In the genomic region with DNA sequence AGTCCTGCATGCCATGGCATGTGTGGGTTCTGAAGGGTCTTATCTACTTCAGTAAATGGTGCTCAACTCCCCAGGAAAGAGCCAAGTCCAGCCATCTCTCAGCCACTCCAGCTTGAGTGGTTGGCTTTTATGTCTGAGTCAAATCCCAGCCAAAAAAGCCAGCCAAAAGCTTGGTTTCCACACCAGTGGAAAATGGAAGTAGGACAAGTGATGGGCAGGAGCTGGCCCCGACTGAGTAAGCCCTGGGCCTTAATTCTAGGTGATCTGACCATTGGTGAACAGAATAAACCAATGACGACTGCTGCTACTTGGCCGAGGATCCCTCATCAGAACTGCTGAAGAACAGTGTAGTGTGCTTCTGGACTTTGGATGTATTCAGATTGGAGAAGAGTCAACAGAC, we compare ENCODE assay signal across 18 mouse cellular contexts. TPM values are rescaled to one million over a fixed set of nuclear protein-coding genes. Genes with fewer than 3 reads are reported as not detected.
DNase-seq lines count a peak whose midpoint lies in the region; ATAC-seq and TF ChIP-seq lines count a peak whose summit lies in the region.
"Had no signal": no experiment of that assay in that cellular context is flagged by ENCODE, and none has a peak within 500 bp of the region (broad histone marks: within the 10 kb centered on the region; RNA-seq: fewer than 3 reads in every experiment).

No protein-coding gene starts in this region.

- no peak for TF ChIP-seq POLR2A in lung, adult 2 months (IDR thresholded peaks at IDR 0.05; ENCODE audit: borderline replicate concordance, extremely low read depth, low read depth, low read length)

- no peak overlapping the region for H3K27ac ChIP-seq in lung, postnatal 0 days (ENCODE audit: low read length)
- no peak overlapping the region for H3K27ac ChIP-seq in liver, embryonic 12.5 days
- H3K27ac ChIP-seq: hindbrain, embryonic 10.5 days; intestine, embryonic 15.5 days; limb, embryonic 10.5 days; stomach, postnatal 0 days had no signal

- no peaks in the 10 kb centered on the region for H3K9me3 ChIP-seq in lung, postnatal 0 days (ENCODE audit: low read length)
- H3K9me3 ChIP-seq in liver, embryonic 12.5 days (replicated peaks), result no peaks in the 10 kb centered on the region
- H3K9me3 ChIP-seq: embryonic facial prominence, embryonic 12.5 days; hindbrain, embryonic 10.5 days; intestine, embryonic 15.5 days; limb, embryonic 10.5 days had no signal

- peak; percentile 21 to 28 for DNase-seq in cerebellum, postnatal 36 days
- DNase-seq in lung, postnatal 0 days (ENCODE audit: low spot score), result no peak
- no peak for DNase-seq in lung, adult 2 months
- DNase-seq in brain, adult 2 months (ENCODE audit: low read depth, low spot score), result peak; percentile 44
- DNase-seq in lung, postnatal 36 days, result peak; percentile 56
- DNase-seq: forebrain, postnatal 0 days; kidney, adult 9 months; liver; midbrain, embryonic 14.5 days; thymus, adult 2 months had no signal

- H3K27me3 ChIP-seq in lung, postnatal 0 days (replicated peaks; ENCODE audit: insufficient read depth, low read length), result no peaks in the 10 kb centered on the region
- H3K27me3 ChIP-seq in liver, embryonic 12.5 days (replicated peaks), result no peaks in the 10 kb centered on the region
- H3K27me3 ChIP-seq: embryonic facial prominence, embryonic 12.5 days; intestine, embryonic 15.5 days had no signal

- no peaks in the 10 kb centered on the region for H3K36me3 ChIP-seq in lung, postnatal 0 days (ENCODE audit: insufficient read depth, low read length)
- H3K36me3 ChIP-seq in liver, embryonic 12.5 days, result peaks cover 88% of the 10 kb centered on the region

- no peak for ATAC-seq in cerebellum, adult (ENCODE audit: insufficient number of reproducible peaks, low FRiP score, low TSS enrichment)
- ATAC-seq in lung, postnatal 0 days, result peak; percentile 32; the same call in 1 of the 2 replicates
- ATAC-seq in liver, embryonic 12.5 days, result no peak
- ATAC-seq: forebrain, postnatal 0 days; intestine, embryonic 15.5 days had no signal

- TF ChIP-seq CTCF in lung, postnatal 0 days (IDR thresholded peaks at IDR 0.05), result no peak
- no peak for TF ChIP-seq CTCF in lung, adult 2 months (IDR thresholded peaks at IDR 0.05; ENCODE audit: insufficient read depth, low read length)

- 60% methylated on average over 3 of the region's 3 CpGs for WGBS in lung, postnatal 0 days
- WGBS in lung, adult 2 months, result 64% methylated on average over 3 of the region's 3 CpGs
- WGBS in liver, embryonic 12.5 days (ENCODE audit: insufficient replicate concordance), result 84% methylated on average over 3 of the region's 3 CpGs

- TF ChIP-seq EP300 in lung, postnatal 0 days (IDR thresholded peaks at IDR 0.05), result no peak

- peaks cover 5% of the 10 kb centered on the region; the same call in 1 of the 2 replicates for H3K4me1 ChIP-seq in lung, postnatal 0 days (ENCODE audit: insufficient read depth, low read depth, low read length)
- H3K4me1 ChIP-seq in lung, adult 2 months (ENCODE audit: control insufficient read depth, insufficient read depth, low read length), result peaks cover 17% of the 10 kb centered on the region
- peaks cover 13% of the 10 kb centered on the region; the same call in 1 of the 2 replicates for H3K4me1 ChIP-seq in liver, embryonic 12.5 days
- H3K4me1 ChIP-seq: limb, embryonic 10.5 days had no signal

- no peak overlapping the region for H3K9ac ChIP-seq in lung, postnatal 0 days (replicated peaks; ENCODE audit: low read depth)
- no peak overlapping the region for H3K9ac ChIP-seq in liver, embryonic 12.5 days
- H3K9ac ChIP-seq: embryonic facial prominence, embryonic 12.5 days; forebrain, postnatal 0 days; intestine, embryonic 15.5 days; lung, embryonic 14.5 days had no signal

- H3K4me3 ChIP-seq in lung, postnatal 0 days (ENCODE audit: low read depth, low read length), result no peak overlapping the region
- no peak overlapping the region for H3K4me3 ChIP-seq in lung, adult 2 months (replicated peaks; ENCODE audit: extremely low read depth, low read depth, low read length)
- H3K4me3 ChIP-seq in liver, embryonic 12.5 days, result no peak overlapping the region
- H3K4me3 ChIP-seq: embryonic facial prominence, embryonic 12.5 days; hindbrain, embryonic 10.5 days; intestine, embryonic 15.5 days; limb, embryonic 10.5 days had no signal

- H3K4me2 ChIP-seq in lung, postnatal 0 days (replicated peaks; ENCODE audit: low read depth, low read length), result no peak overlapping the region
- no peak overlapping the region for H3K4me2 ChIP-seq in liver, embryonic 12.5 days
- H3K4me2 ChIP-seq: embryonic facial prominence, embryonic 12.5 days; intestine, embryonic 15.5 days; lung, embryonic 14.5 days had no signal

RNA-seq across cellular contexts. Expression of a gene that starts 11.6 kb away (rescaled TPM):
- polyA plus RNA-seq in lung, postnatal 0 days (2015; fragmentation: Nextera tagmentation; extraction: Ambion mirVana), result 45.3 and 48.4 TPM in 2 replicates
- polyA plus RNA-seq in lung, adult 2 months (2012; rRNA removed), result 46.6 and 63.4 TPM in 2 replicates
- polyA plus RNA-seq in liver, embryonic 12.5 days (2016; fragmentation: Nextera tagmentation; extraction: Ambion mirVana), result 38.1 and 40.0 TPM in 2 replicates

RNA-seq across cellular contexts. Expression of a gene that starts 37.0 kb away (rescaled TPM):
- 24.2 and 28.7 TPM in 2 replicates for polyA plus RNA-seq in lung, postnatal 0 days (2015; fragmentation: Nextera tagmentation; extraction: Ambion mirVana)
- 10.8 and 14.3 TPM in 2 replicates for polyA plus RNA-seq in lung, adult 2 months (2012; rRNA removed)
- polyA plus RNA-seq in liver, embryonic 12.5 days (2016; fragmentation: Nextera tagmentation; extraction: Ambion mirVana), result 27.3 and 30.4 TPM in 2 replicates

RNA-seq across cellular contexts. Expression of a gene that starts 47.1 kb away (rescaled TPM):
- 17.0 and 19.1 TPM in 2 replicates for polyA plus RNA-seq in lung, postnatal 0 days (2015; fragmentation: Nextera tagmentation; extraction: Ambion mirVana)
- polyA plus RNA-seq in lung, adult 2 months (2012; rRNA removed), result 29.2 and 34.4 TPM in 2 replicates
- polyA plus RNA-seq in liver, embryonic 12.5 days (2016; fragmentation: Nextera tagmentation; extraction: Ambion mirVana), result 9.3 and 9.6 TPM in 2 replicates

RNA-seq across cellular contexts. Expression of a gene that starts 55.9 kb away (rescaled TPM):
- polyA plus RNA-seq in lung, postnatal 0 days (2015; fragmentation: Nextera tagmentation; extraction: Ambion mirVana), result 14.4 and 18.4 TPM in 2 replicates
- 8.1 and 10.6 TPM in 2 replicates for polyA plus RNA-seq in lung, adult 2 months (2012; rRNA removed)
- polyA plus RNA-seq in liver, embryonic 12.5 days (2016; fragmentation: Nextera tagmentation; extraction: Ambion mirVana), result 60.5 and 70.9 TPM in 2 replicates

Comparison
In these comparisons a context has a peak if more than half of its experiments do, and no peak if none do; other contexts are left out.
1. DNase-seq: peak in cerebellum, postnatal 36 days (2 of 2), brain, adult 2 months (single experiment) and lung, postnatal 36 days (single experiment); none in lung, postnatal 0 days (single experiment) and lung, adult 2 months (single experiment).